Mouse (Mus musculus) hindbrain, embryonic 10.5 days (tissue): Measurements from ENCODE around the gene Atxn1. TPM values are rescaled to one million over a fixed set of nuclear protein-coding genes. Genes with fewer than 3 reads are reported as not detected.

Experiments used
- DNase-seq: peaks from one replicate; pipeline ENCODE4 v3.0.0-alpha.2; 2017; ENCODE audit warnings: low spot score
- H3K27ac ChIP-seq: fragments of 300-500 bp; sonication (generic); 2 replicates; pipeline ENCODE4 v1.5.1; 2016; ENCODE audit warnings: mild to moderate bottlenecking, moderate library complexity
- H3K27me3 ChIP-seq: fragments of 300-500 bp; sonication (generic); 2 replicates; pipeline ENCODE4 v1.6.1; 2016; ENCODE audit warnings: mild to moderate bottlenecking; ENCODE audit not compliant: poor library complexity, insufficient read depth, severe bottlenecking
- H3K36me3 ChIP-seq: fragments of 300-500 bp; sonication (generic); 2 replicates; pipeline ENCODE4 v1.6.1; 2016; ENCODE audit warnings: mild to moderate bottlenecking, moderate library complexity
- H3K4me1 ChIP-seq: fragments of 300-500 bp; sonication (generic); replicated peaks from 2 replicates; pipeline ENCODE4 v1.6.1; 2016; ENCODE audit warnings: mild to moderate bottlenecking
- H3K4me3 ChIP-seq: fragments of 300-500 bp; sonication (generic); 2 replicates; pipeline ENCODE4 v1.5.1; 2016; ENCODE audit warnings: mild to moderate bottlenecking, moderate library complexity
- H3K9me3 ChIP-seq: fragments of 300-500 bp; sonication (generic); 2 replicates; pipeline ENCODE4 v1.6.1; 2016; ENCODE audit warnings: mild to moderate bottlenecking, moderate library complexity
- WGBS: fragments of 180-500 bp; shearing (Covaris S2); methylation state at CpG from one replicate; pipeline ENCODE4 v1.1.7; 2016; 5-methylcytosine and 5-hydroxymethylcytosine counted together
- polyA plus RNA-seq: library from polyadenylated mRNA; unstranded; fragments of >200 nt; fragmentation: Nextera tagmentation; extraction: Ambion mirVana; gene quantifications from 2 replicates; pipeline ENCODE4 v1.2.1, GENCODE M21; 2016

Atxn1 gene
- polyA plus RNA-seq, 1 experiment from 2014 or later = 2.4 TPM

DNA sequence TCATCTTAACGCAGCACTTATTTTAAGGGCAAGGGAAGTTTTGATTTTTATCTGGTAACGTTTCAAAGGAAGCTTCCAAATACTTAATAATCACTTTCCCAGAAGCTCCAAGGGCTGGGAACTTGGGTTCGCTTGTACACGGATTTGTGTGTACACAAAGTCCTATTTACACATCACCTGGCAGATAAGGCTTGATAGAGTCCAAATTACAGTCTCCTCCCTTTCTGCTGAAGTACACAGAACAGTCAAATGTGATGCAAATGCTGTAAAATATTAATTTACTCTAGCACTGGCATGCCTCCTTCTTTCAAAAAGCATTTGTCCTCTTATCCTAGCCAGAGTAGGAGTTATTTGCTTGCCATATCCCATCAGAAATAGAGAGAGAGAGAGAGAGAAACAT is 6.5 kb downstream of the Atxn1 start:
- no peaks in the 10 kb centered on the region for H3K9me3 ChIP-seq
- no peaks in the 10 kb centered on the region for H3K36me3 ChIP-seq
- no peak overlapping the region for H3K27ac ChIP-seq
- H3K27me3 ChIP-seq = peaks cover 29% of the 10 kb centered on the region; the same call in 1 of the 2 replicates
- peaks cover 37% of the 10 kb centered on the region for H3K4me1 ChIP-seq
- WGBS = 88% methylated on average over 4 of the region's 4 CpGs
- H3K4me3 ChIP-seq = no peak overlapping the region
- no peak for DNase-seq

DNA sequence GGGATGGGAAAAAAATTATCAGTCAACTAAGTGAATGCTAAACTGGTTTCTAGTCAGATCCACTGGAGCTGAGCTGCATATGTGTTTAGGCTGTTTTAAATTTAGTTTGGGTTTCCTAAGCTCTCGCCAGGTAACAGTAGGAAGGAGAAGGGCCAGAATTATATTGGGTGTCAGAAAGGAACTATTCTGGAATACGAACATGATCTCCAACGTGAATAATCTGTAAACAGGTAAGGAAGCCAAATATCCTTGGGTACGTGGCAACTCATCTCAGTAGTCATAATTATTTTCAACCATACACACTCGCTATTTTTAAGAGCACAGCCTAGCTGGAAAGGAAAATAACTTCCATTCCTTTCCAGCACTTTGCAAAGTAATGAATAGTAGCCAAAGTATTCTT is 7.2 kb downstream of the Atxn1 start:
- H3K4me1 ChIP-seq = peaks cover 37% of the 10 kb centered on the region
- 91% methylated on average over 5 of the region's 5 CpGs for WGBS

DNA sequence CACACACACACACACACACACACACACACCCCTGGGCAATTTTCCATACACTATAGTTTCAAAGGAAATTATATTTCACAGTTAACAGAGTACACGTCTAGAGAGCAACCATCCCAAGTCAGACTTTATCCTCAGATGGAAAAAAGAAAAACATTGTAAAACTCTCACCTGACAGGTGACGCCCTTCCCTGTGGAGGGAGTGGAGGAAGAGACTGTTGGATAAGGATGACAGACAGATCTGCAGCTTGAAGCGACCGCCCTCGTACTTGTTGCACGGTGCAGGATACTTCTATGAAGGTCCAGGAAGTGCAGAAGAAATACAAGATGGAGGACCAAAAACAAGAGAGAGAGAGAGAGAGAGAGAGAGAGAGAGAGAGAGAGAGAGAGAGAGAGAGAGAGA is 8.5 kb downstream of the Atxn1 start:
- Histone ChIP-seq H3K36me3 (no peaks in the 10 kb centered on the region), H3K4me3 (no peak overlapping the region), H3K9me3 (no peaks in the 10 kb centered on the region), H3K27me3 (peaks cover 19% of the 10 kb centered on the region), H3K27ac (no peak overlapping the region), H3K4me1 (peaks cover 27% of the 10 kb centered on the region)
- 91% methylated on average over 6 of the region's 6 CpGs for WGBS
- no peak for DNase-seq

More for the DNA sequence above, 7.2 kb downstream of the Atxn1 start:
- Histone ChIP-seq H3K4me3 (no peak overlapping the region), H3K27ac (no peak overlapping the region), H3K9me3 (no peaks in the 10 kb centered on the region), H3K27me3 (peaks cover 32% of the 10 kb centered on the region), H3K36me3 (no peaks in the 10 kb centered on the region)
- DNase-seq = no peak

DNA sequence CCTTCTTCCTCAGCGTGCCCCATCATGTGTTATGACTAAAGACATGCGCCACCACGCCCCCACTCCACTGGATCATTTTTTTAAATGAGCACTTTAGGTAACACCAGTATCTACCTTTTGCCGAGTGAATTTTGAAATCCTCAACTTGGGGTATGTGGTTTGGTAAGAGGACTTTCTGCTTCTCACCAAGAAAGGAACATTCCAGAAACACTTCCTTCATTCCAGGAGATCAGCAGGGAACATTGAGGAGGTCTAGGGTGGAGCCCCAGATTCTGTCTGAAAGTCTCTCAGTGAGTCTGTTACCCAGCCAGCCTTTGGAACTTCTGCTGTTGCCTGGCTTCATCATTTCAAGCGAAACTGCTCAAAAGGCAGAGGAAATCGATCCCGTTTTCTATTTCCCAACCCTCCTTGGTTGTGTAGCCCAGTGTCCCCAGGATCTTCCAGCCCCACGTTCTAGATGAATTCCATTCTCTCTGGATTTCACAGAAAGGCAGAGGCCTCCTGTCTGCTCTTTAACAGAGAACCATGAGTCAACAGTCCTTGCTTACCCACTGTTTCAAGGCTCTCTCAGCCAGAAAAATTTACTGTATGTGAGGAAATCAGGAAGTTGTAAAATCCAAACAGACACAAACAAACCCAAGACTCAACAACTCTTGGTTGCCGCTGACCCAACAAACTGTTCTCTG is 9.3 kb downstream of the Atxn1 start:
- Histone ChIP-seq H3K36me3 (no peaks in the 10 kb centered on the region), H3K27me3 (peaks cover 11% of the 10 kb centered on the region), H3K4me1 (peaks cover 19% of the 10 kb centered on the region), H3K9me3 (no peaks in the 10 kb centered on the region), H3K4me3 (no peak overlapping the region), H3K27ac (no peak overlapping the region)
- DNase-seq = no peak
- 89% methylated on average over 9 of the region's 9 CpGs for whole genome bisulfite sequencing

DNA sequence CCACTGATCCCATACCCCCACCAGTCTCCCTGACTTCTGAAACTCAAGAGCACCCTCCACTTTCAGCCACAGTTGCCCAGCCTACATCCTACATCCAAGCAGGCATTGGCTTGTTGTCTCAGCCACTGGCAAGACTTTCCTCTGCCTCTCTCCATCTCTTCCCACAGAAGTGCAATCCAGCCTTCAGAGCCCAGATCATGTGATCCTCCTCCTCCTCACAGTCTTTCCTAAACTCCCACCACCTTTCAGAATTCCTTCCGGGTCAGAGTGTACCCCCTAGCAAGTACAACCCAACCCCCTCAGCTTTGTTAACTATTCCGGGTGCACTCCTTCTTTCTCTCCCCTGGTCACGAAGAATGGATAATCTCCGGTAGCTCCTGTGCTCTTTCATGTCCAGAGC is 11.7 kb downstream of the Atxn1 start:
- Histone ChIP-seq H3K36me3 (no peaks in the 10 kb centered on the region), H3K4me3 (no peak overlapping the region), H3K27ac (no peak overlapping the region), H3K27me3 (peaks cover 5% of the 10 kb centered on the region; the same call in 1 of the 2 replicates), H3K9me3 (no peaks in the 10 kb centered on the region), H3K4me1 (0 out of 2 replicates have a peak, but pooled peaks cover 10% of the 10 kb centered on the region)
- no peak for DNase-seq
- WGBS = 80% methylated on average over 4 of the region's 4 CpGs

DNA sequence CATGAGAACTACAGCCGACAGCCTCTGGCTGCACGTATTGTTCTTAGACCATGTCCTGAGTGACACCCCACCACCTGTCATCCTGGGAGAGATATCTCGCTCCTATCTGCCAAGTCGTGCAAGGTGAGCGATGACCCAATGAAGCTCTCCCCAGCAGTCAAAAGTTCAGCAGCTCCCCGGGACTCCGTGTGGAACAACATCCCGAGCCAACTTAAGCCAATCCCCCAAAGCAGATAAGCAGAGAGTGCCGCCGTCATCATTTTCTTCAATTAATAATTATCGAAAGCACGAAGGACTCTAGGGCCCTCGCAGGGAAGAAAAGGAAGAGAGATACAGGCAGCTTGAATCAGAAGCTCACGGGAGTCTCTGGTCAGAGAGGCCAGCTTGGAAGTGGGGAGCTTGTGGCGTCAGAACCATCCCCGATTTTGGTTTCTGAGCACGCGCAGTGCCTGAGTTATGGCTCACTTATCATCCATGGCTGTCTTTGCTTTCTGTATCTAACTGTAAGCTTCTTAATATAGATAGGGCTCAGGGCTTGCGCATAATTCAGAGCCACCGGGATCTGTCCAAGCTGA is 13.7 kb downstream of the Atxn1 start:
- Histone ChIP-seq H3K36me3 (no peaks in the 10 kb centered on the region), H3K9me3 (no peaks in the 10 kb centered on the region), H3K4me3 (no peak overlapping the region), H3K4me1 (0 out of 2 replicates have a peak, but pooled peaks cover 10% of the 10 kb centered on the region), H3K27ac (no peak overlapping the region), H3K27me3 (peaks cover 5% of the 10 kb centered on the region; the same call in 1 of the 2 replicates)
- WGBS = 85% methylated on average over 20 of the region's 20 CpGs
- no peak for DNase-seq

DNA sequence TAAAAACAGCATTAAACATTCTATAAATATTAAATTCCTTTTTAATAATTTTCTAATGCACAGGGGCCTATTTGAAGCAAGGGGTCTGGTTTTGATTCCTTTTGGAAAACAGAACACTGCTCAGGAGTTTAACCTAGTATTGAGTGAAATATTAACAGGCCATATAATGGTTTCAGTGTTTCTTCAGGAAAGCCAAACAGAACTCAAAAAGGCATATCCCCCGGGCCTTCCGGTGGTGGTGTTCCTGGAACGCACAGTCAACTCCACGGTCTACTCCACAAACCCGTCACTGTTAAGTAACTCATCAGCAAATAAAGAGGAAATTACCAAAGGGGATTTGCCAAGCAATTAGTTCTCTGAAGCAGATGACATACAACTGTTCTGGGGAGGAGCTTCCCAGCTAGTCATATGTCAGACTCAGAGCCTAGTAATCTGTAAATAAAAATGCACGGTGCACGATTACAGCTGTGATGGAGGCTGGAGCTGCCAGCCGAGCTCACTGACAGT is 14.4 kb downstream of the Atxn1 start:
- 0 out of 2 replicates have a peak, but pooled peaks cover 10% of the 10 kb centered on the region for H3K4me1 ChIP-seq
- H3K27me3 ChIP-seq = peaks cover 5% of the 10 kb centered on the region; the same call in 1 of the 2 replicates
- DNase-seq = no peak
- H3K9me3 ChIP-seq = no peaks in the 10 kb centered on the region
- H3K27ac ChIP-seq = no peak overlapping the region
- H3K36me3 ChIP-seq = no peaks in the 10 kb centered on the region
- no peak overlapping the region for H3K4me3 ChIP-seq
- WGBS = 81% methylated on average over 8 of the region's 8 CpGs

DNA sequence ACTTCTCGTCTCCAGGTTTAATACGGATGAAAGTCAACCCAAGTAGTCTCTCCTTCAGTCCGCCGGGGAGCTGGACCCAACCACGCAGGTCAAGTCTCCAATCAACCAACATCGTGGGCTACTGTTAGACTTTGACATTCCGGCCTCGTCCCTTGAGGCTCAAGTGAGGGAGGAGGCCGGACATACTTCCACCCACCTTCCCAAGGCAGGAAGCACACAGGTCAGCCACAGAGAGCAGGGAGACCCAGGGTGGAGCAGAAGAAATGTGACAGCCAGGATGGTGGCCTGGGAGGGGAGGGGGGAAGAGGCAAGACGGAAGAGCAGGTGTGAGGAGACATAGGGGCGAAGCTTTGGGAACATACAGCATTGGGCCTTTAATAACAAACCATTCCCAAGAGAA is 18.7 kb downstream of the Atxn1 start:
- no peak for DNase-seq
- Histone ChIP-seq H3K27ac (no peak overlapping the region), H3K4me1 (no peaks in the 10 kb centered on the region), H3K27me3 (no peaks in the 10 kb centered on the region), H3K9me3 (no peaks in the 10 kb centered on the region), H3K4me3 (no peak overlapping the region), H3K36me3 (no peaks in the 10 kb centered on the region)
- 91% methylated on average over 11 of the region's 11 CpGs for WGBS

DNA sequence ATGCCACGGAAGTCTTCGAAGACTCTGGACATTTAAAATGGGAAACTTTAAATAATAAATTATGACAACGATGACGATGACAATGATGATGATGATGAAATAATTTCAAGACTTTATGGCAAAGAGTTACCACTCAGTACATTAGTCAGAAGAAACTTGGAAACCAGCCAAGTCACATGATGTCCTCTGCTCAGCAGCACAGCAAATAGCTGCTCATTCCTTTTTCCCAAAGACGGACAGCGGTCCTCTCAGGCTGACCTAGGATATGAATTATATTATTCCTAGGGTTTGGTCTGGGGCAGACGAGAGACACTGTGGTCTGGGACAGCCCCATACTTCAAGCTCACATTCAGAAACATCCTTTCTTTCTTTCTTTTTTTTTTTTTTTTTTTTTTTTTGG is 22.5 kb downstream of the Atxn1 start:
- H3K9me3 ChIP-seq = no peaks in the 10 kb centered on the region
- DNase-seq = no peak
- H3K27me3 ChIP-seq = no peaks in the 10 kb centered on the region
- no peak overlapping the region for H3K4me3 ChIP-seq
- H3K4me1 ChIP-seq = no peaks in the 10 kb centered on the region
- H3K27ac ChIP-seq = no peak overlapping the region
- no peaks in the 10 kb centered on the region for H3K36me3 ChIP-seq
- WGBS = 97% methylated on average over 7 of the region's 7 CpGs

DNA sequence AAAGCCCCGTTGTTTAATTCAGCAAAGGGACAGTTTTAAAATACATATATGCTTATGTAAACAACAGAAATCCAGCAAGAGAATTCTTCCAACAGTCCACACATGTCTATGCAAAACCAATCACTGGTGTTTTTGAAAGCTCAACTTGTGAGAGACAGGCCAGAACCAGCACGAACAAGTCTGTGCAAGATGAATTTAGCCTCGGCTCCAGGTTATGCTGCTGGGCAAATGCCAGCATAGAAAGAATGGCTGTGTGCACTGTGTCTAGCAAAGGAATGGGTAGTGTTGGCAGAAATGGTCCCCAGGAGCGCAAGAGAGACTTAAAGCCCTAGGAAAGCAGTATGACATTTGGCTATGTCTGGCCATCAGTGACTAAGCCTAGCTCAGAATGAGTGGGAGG is 24.1 kb downstream of the Atxn1 start:
- no peak overlapping the region for H3K4me3 ChIP-seq
- no peaks in the 10 kb centered on the region for H3K27me3 ChIP-seq
- no peak for DNase-seq
- no peak overlapping the region for H3K27ac ChIP-seq
- H3K9me3 ChIP-seq = no peaks in the 10 kb centered on the region
- WGBS = 88% methylated on average over 4 of the region's 4 CpGs
- H3K4me1 ChIP-seq = no peaks in the 10 kb centered on the region
- no peaks in the 10 kb centered on the region for H3K36me3 ChIP-seq

DNA sequence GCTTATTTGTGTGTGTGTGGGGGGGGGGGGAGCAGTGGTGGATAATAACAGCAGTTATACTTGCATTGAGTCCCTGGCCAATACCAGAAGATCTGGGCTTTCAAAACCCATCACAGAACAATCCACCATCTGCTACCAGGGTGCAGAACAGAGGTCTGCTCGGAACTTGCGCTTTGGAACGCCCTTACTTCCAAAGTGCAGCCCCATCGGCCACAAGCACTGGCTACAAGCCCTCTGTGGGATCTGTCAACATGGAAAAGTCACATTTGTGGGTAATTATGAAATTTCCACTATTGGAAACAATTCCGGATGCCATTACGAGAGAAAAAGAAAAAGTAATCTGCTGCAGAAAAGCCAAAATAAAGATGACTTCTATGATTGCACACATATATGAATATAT is 25.2 kb downstream of the Atxn1 start:
- H3K4me3 ChIP-seq = no peak overlapping the region
- DNase-seq = no peak
- H3K27me3 ChIP-seq = no peaks in the 10 kb centered on the region
- WGBS = 86% methylated on average over 6 of the region's 6 CpGs
- H3K27ac ChIP-seq = no peak overlapping the region
- H3K9me3 ChIP-seq = no peaks in the 10 kb centered on the region
- H3K36me3 ChIP-seq = no peaks in the 10 kb centered on the region
- no peaks in the 10 kb centered on the region for H3K4me1 ChIP-seq

DNA sequence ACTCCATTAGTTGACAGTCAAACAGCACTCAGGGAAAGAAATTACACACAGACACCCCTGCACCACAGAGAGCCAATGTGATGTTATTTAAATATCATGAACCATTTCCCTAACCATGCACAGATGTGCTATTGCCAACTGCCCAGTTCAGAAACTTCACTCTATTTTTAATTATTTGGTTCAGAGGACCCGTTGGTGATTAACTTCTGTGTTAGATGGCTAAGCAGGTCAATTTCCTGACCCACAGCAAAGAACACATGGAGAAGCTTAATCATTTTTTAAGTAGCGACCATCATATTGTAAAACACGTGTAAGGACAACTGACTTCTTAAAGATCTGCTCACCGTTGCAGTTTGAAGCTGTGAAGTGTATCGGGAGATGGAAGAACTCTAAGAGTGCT is 26.7 kb downstream of the Atxn1 start:
- no peaks in the 10 kb centered on the region for H3K36me3 ChIP-seq
- no peaks in the 10 kb centered on the region for H3K9me3 ChIP-seq
- H3K27me3 ChIP-seq = no peaks in the 10 kb centered on the region
- WGBS = 88% methylated on average over 5 of the region's 5 CpGs
- H3K27ac ChIP-seq = no peak overlapping the region
- DNase-seq = no peak
- no peaks in the 10 kb centered on the region for H3K4me1 ChIP-seq
- H3K4me3 ChIP-seq = no peak overlapping the region

DNA sequence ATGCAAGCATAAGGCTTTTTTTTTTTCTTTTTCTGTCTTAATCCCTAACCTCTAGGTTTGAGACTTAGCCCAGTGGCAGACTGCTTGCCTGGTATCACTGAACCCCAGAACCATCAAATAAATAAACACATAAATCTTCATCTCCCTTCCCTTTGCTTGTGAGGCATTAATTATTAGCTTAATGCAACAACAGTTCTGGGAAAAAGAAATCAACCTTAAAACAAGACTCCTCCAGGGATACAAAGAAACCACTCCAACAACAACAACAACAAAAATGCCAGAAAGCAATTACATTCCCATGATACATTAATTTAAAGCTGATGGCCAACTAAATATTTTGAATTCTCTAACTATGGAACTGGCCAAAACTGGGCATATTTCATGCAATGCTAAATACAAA is 28.0 kb downstream of the Atxn1 start:
- H3K27me3 ChIP-seq = no peaks in the 10 kb centered on the region
- H3K4me3 ChIP-seq = no peak overlapping the region
- no peak overlapping the region for H3K27ac ChIP-seq
- H3K9me3 ChIP-seq = 0 out of 2 replicates have a peak, but pooled peaks cover 1% of the 10 kb centered on the region
- peaks cover 2% of the 10 kb centered on the region; the same call in 1 of the 2 replicates for H3K36me3 ChIP-seq
- DNase-seq = no peak
- H3K4me1 ChIP-seq = no peaks in the 10 kb centered on the region
